Mouse (Mus musculus) midbrain, postnatal 0 days (tissue): Measurements from ENCODE around the gene 1190005I06Rik. TPM values are rescaled to one million over a fixed set of nuclear protein-coding genes. Genes with fewer than 3 reads are reported as not detected.

Source experiments
- ATAC-seq: fragments of 200-750 bp; cut with Nextera tagmentation; 2 replicates; pipeline ENCODE4 v1.8.0; 2017; ENCODE audit warnings: moderate number of reproducible peaks, mild to moderate bottlenecking, moderate TSS enrichment, moderate library complexity; ENCODE audit not compliant: low FRiP score
- DNase-seq: peaks from one replicate; pipeline ENCODE4 v3.0.0-alpha.2; 2015; ENCODE audit warnings: low spot score
- H3K27ac ChIP-seq: fragments of 300-500 bp; sonication (generic); 2 replicates; pipeline ENCODE4 v1.5.1; 2014; ENCODE audit warnings: low read depth, mild to moderate bottlenecking, low read length, mixed read lengths
- H3K27me3 ChIP-seq: fragments of 300-500 bp; sonication (generic); 2 replicates; pipeline ENCODE4 v1.6.1; 2014; ENCODE audit warnings: low read length, control low read depth, mixed read lengths; ENCODE audit not compliant: insufficient read depth
- H3K36me3 ChIP-seq: fragments of 300-500 bp; sonication (generic); 2 replicates; pipeline ENCODE4 v1.6.1; 2014; ENCODE audit warnings: low read length, control low read depth, mixed read lengths; ENCODE audit not compliant: insufficient read depth
- H3K4me1 ChIP-seq: fragments of 300-500 bp; sonication (generic); 2 replicates; pipeline ENCODE4 v1.6.1; 2014; ENCODE audit warnings: mild to moderate bottlenecking, control low read depth, antibody characterized with exemption, low read length, mixed read lengths; ENCODE audit not compliant: insufficient read depth
- H3K4me2 ChIP-seq: fragments of 300-500 bp; sonication (generic); 2 replicates; pipeline ENCODE4 v1.6.1; 2014; ENCODE audit warnings: low read depth, mild to moderate bottlenecking, low read length, mixed read lengths; ENCODE audit not compliant: poor library complexity, severe bottlenecking
- H3K4me3 ChIP-seq: fragments of 300-500 bp; sonication (generic); 2 replicates; pipeline ENCODE4 v1.5.1; 2014; ENCODE audit warnings: low read depth, mild to moderate bottlenecking, low read length, moderate library complexity
- H3K9ac ChIP-seq: fragments of 300-500 bp; sonication (generic); replicated peaks from 2 replicates; pipeline ENCODE4 v1.6.1; 2014; ENCODE audit warnings: mild to moderate bottlenecking, low read length, moderate library complexity, mixed read lengths; ENCODE audit not compliant: poor library complexity, severe bottlenecking
- H3K9me3 ChIP-seq: fragments of 300-500 bp; sonication (generic); 2 replicates; pipeline ENCODE4 v1.6.1; 2016; ENCODE audit warnings: low read length, control low read depth
- CTCF ChIP-seq: IDR thresholded peaks from 2 replicates; pipeline ENCODE4 v1.5.1; 2016; ENCODE audit warnings: antibody characterized with exemption, mild to moderate bottlenecking
- WGBS: fragments of 180-500 bp; shearing (Covaris S2); extraction: QIAGEN DNeasy Blood & Tissue Kit; methylation state at CpG from one replicate; pipeline ENCODE4 v1.1.7; 2014; 5-methylcytosine and 5-hydroxymethylcytosine counted together
- polyA plus RNA-seq: library from polyadenylated mRNA; unstranded; fragments of >200 nt; fragmentation: Nextera tagmentation; extraction: Ambion mirVana; gene quantifications from 2 replicates; pipeline ENCODE4 v1.2.1, GENCODE M21; 2015
- total RNA-seq: library from RNA; depleted of rRNA; stranded (reverse); fragments of >200 nt; gene quantifications from 2 replicates; pipeline ENCODE4 v1.2.3, GENCODE M21; 2014

Gene 1190005I06Rik
- total and polyA plus RNA-seq, 2 experiments from 2014 or later = 25.4 to 30.9 TPM

- Histone ChIP-seq H3K27me3 (no peaks in the 10 kb centered on the region), H3K27ac (no peak overlapping the region), H3K4me3 (no peak overlapping the region), H3K36me3 (no peaks in the 10 kb centered on the region), H3K9me3 (no peaks in the 10 kb centered on the region), H3K9ac (no peak overlapping the region), H3K4me2 (no peak overlapping the region), H3K4me1 (peaks cover 8% of the 10 kb centered on the region)
- DNase-seq = no peak
- no peak for TF ChIP-seq CTCF
- ATAC-seq = no peak
- 63% methylated on average over 14 of the region's 14 CpGs for WGBS
Observed at GRCm38 (mm10) chr8:120622161-120622560, 25.3 kb downstream of the 1190005I06Rik start.

GRCm38 (mm10) chr8:120620441-120620840, 27.0 kb downstream of the 1190005I06Rik start:
- DNase-seq = no peak
- no peaks in the 10 kb centered on the region for H3K27me3 ChIP-seq
- WGBS = 58% methylated on average over 7 of the region's 7 CpGs

GRCm38 (mm10) chr8:120619235-120620180, 27.9 kb downstream of the 1190005I06Rik start:
- 67% methylated on average over 11 of the region's 11 CpGs for WGBS
- H3K4me1 ChIP-seq = peaks cover 11% of the 10 kb centered on the region

More at GRCm38 (mm10) chr8:120620441-120620840, 27.0 kb downstream of the 1190005I06Rik start:
- no peak overlapping the region for H3K27ac ChIP-seq
- H3K4me3 ChIP-seq = no peak overlapping the region
- no peak for TF ChIP-seq CTCF
- H3K36me3 ChIP-seq = no peaks in the 10 kb centered on the region
- ATAC-seq = no peak
- H3K4me1 ChIP-seq = peaks cover 11% of the 10 kb centered on the region
- H3K9ac ChIP-seq = no peak overlapping the region
- no peak overlapping the region for H3K4me2 ChIP-seq
- no peaks in the 10 kb centered on the region for H3K9me3 ChIP-seq

GRCm38 (mm10) chr8:120618110-120618509, 29.3 kb downstream of the 1190005I06Rik start:
- Histone ChIP-seq H3K27ac (peak overlapping the region; percentile 44; the same call in 1 of the 2 replicates), H3K36me3 (no peaks in the 10 kb centered on the region), H3K9ac (no peak overlapping the region), H3K4me1 (peaks cover 11% of the 10 kb centered on the region), H3K27me3 (no peaks in the 10 kb centered on the region), H3K9me3 (no peaks in the 10 kb centered on the region), H3K4me3 (no peak overlapping the region), H3K4me2 (no peak overlapping the region)
- TF ChIP-seq CTCF = peak; percentile 96
- WGBS = 0% methylated on average over 6 of the region's 6 CpGs
- peak; percentile 75 for DNase-seq
- ATAC-seq = no peak

More at GRCm38 (mm10) chr8:120619235-120620180, 27.9 kb downstream of the 1190005I06Rik start:
- DNase-seq = peak; percentile 25
- Histone ChIP-seq H3K4me3 (no peak overlapping the region), H3K9ac (no peak overlapping the region), H3K36me3 (no peaks in the 10 kb centered on the region), H3K27me3 (no peaks in the 10 kb centered on the region), H3K27ac (0 out of 2 replicates have a peak overlapping the region, but pooled peaks have one; percentile 21), H3K9me3 (no peaks in the 10 kb centered on the region), H3K4me2 (no peak overlapping the region)
- no peak for TF ChIP-seq CTCF
- no peak for ATAC-seq

- Histone ChIP-seq H3K27me3 (no peaks in the 10 kb centered on the region), H3K36me3 (no peaks in the 10 kb centered on the region), H3K4me3 (no peak overlapping the region), H3K27ac (peak overlapping the region; percentile 70), H3K4me2 (no peak overlapping the region), H3K4me1 (peaks cover 11% of the 10 kb centered on the region), H3K9me3 (no peaks in the 10 kb centered on the region), H3K9ac (no peak overlapping the region)
- no peak for TF ChIP-seq CTCF
- DNase-seq (peak; percentile 57), ATAC-seq (peak; percentile 64)
- WGBS = 12% methylated on average over 7 of the region's 8 CpGs
Observed at GRCm38 (mm10) chr8:120616663-120617626, 30.5 kb downstream of the 1190005I06Rik start.
